Mouse (Mus musculus) lung, embryonic 14.5 days (tissue): Measurements from ENCODE around the gene Olfr70. TPM values are rescaled to one million over a fixed set of nuclear protein-coding genes. Genes with fewer than 3 reads are reported as not detected.

Experiments used
- ATAC-seq: fragments of 200-750 bp; cut with Nextera tagmentation; 2 replicates; pipeline ENCODE4 v1.8.0; 2017; ENCODE audit warnings: mild to moderate bottlenecking, moderate TSS enrichment, moderate library complexity; ENCODE audit not compliant: insufficient read depth
- DNase-seq: peaks from one replicate; pipeline ENCODE4 v3.0.0-alpha.2; 2015
- H3K27ac ChIP-seq: fragments of 300-500 bp; sonication (generic); 2 replicates; pipeline ENCODE4 v1.5.1; 2014; ENCODE audit warnings: low read depth, mild to moderate bottlenecking, moderate library complexity
- H3K27me3 ChIP-seq: fragments of 300-500 bp; sonication (generic); 2 replicates; pipeline ENCODE4 v1.6.1; 2014; ENCODE audit warnings: low read length, control low read depth; ENCODE audit not compliant: insufficient read depth
- H3K36me3 ChIP-seq: fragments of 300-500 bp; sonication (generic); 2 replicates; pipeline ENCODE4 v1.6.1; 2014; ENCODE audit warnings: control low read depth; ENCODE audit not compliant: insufficient read depth
- H3K4me1 ChIP-seq: fragments of 300-500 bp; sonication (generic); 2 replicates; pipeline ENCODE4 v1.6.1; 2014; ENCODE audit warnings: antibody characterized with exemption, control low read depth; ENCODE audit not compliant: insufficient read depth
- H3K4me2 ChIP-seq: fragments of 300-500 bp; sonication (generic); 2 replicates; pipeline ENCODE4 v1.6.1; 2014; ENCODE audit warnings: mild to moderate bottlenecking
- H3K4me3 ChIP-seq: fragments of 300-500 bp; sonication (generic); 2 replicates; pipeline ENCODE4 v1.5.1; 2014; ENCODE audit warnings: low read depth, low read length
- H3K9ac ChIP-seq: fragments of 300-500 bp; sonication (generic); 2 replicates; pipeline ENCODE4 v1.6.1; 2014
- H3K9me3 ChIP-seq: fragments of 300-500 bp; sonication (generic); 2 replicates; pipeline ENCODE4 v1.6.1; 2016; ENCODE audit warnings: low read depth, low read length, control low read depth
- CTCF ChIP-seq: IDR thresholded peaks from 2 replicates; pipeline ENCODE4 v1.5.1; 2016; ENCODE audit warnings: antibody characterized with exemption, low read depth
- WGBS: fragments of 180-500 bp; shearing (Covaris S2); extraction: QIAGEN DNeasy Blood & Tissue Kit; methylation state at CpG from one replicate; pipeline ENCODE4 v1.1.7; 2014; 5-methylcytosine and 5-hydroxymethylcytosine counted together
- polyA plus RNA-seq: library from polyadenylated mRNA; unstranded; fragments of >200 nt; fragmentation: Nextera tagmentation; extraction: Ambion mirVana; gene quantifications from 2 replicates; pipeline ENCODE4 v1.2.1, GENCODE M21; 2014

Gene Olfr70
- polyA plus RNA-seq, 1 experiment from 2014 or later = not detected

DNA sequence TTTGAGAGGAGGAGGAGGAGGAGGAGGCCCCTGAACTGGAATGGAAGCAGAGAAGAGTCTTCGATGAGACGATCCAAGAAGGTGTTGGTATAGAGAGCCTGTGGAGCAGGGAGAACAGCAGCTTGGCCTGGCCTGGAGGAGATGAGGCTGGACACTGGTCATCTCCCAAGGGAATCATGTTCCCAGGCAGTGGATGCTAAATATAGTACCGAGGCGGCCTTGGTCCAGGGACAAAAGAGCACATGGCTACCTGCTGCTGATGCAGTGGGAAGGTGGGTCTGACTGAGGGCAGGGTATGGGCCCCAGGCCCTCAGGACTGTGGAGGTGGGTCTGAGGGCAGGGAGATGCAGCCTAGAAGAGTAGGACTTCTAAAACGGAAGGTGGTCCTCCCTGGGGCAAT, 32.6 kb upstream of the Olfr70 start:
- DNase-seq (no peak), ATAC-seq (no peak)
- H3K27me3 ChIP-seq = no peaks in the 10 kb centered on the region
- H3K4me2 ChIP-seq = no peak overlapping the region
- H3K27ac ChIP-seq = no peak overlapping the region
- no peak overlapping the region for H3K4me3 ChIP-seq
- TF ChIP-seq CTCF = no peak
- H3K4me1 ChIP-seq = peaks cover 23% of the 10 kb centered on the region
- H3K9ac ChIP-seq = no peak overlapping the region
- no peaks in the 10 kb centered on the region for H3K9me3 ChIP-seq
- no peaks in the 10 kb centered on the region for H3K36me3 ChIP-seq
- 79% methylated on average over 5 of the region's 5 CpGs for whole genome bisulfite sequencing

DNA sequence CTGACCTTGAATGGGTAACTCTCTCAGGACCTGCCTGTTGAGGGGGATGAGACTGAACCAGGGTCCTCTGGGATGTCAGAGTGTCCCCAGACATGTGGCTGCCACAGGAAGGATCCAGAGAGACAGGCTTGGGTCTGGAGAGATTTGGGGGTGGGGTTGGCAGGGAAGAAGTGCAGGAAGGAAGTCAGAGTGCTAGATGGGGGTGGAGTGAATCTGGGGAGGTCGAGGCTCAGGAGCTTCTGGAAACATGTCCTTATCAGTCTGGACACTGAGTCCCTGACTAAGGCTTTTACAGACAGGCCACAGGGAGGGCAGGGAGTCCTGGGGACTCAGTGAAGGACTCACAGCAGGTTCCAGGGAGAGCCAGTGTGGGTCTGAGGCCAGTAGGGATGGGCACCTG, 31.6 kb upstream of the Olfr70 start:
- H3K9me3 ChIP-seq = no peaks in the 10 kb centered on the region
- DNase-seq = no peak
- no peaks in the 10 kb centered on the region for H3K27me3 ChIP-seq
- H3K4me1 ChIP-seq = peaks cover 25% of the 10 kb centered on the region
- H3K9ac ChIP-seq = no peak overlapping the region
- no peak overlapping the region for H3K27ac ChIP-seq
- H3K4me2 ChIP-seq = no peak overlapping the region
- no peaks in the 10 kb centered on the region for H3K36me3 ChIP-seq
- ATAC-seq = no peak
- no peak for TF ChIP-seq CTCF
- WGBS = 7% methylated on average over 1 of the region's 1 CpGs
- no peak overlapping the region for H3K4me3 ChIP-seq

- H3K4me1 ChIP-seq = peaks cover 25% of the 10 kb centered on the region
- peak; percentile 24 for DNase-seq
- 0 out of 2 replicates have a peak overlapping the region, but pooled peaks have one; percentile 5 for H3K4me2 ChIP-seq
- 54% methylated on average over 21 of the region's 21 CpGs for WGBS
- H3K27ac ChIP-seq = no peak overlapping the region
- no peaks in the 10 kb centered on the region for H3K36me3 ChIP-seq
- peak; percentile 44 for TF ChIP-seq CTCF
- H3K9me3 ChIP-seq = no peaks in the 10 kb centered on the region
- no peaks in the 10 kb centered on the region for H3K27me3 ChIP-seq
- no peak overlapping the region for H3K9ac ChIP-seq
- ATAC-seq = no peak
- no peak overlapping the region for H3K4me3 ChIP-seq
Measured at GRCm38 (mm10) chr4:43730750-43731297, 30.2 kb upstream of the Olfr70 start.

GRCm38 (mm10) chr4:43729794-43730550, 29.4 kb upstream of the Olfr70 start, which contains the start of gene Spaar:
Gene Spaar (plus strand): TSS chr4:43730034.
- WGBS = 43% methylated on average over 14 of the region's 14 CpGs
- Histone ChIP-seq H3K4me1 (peaks cover 25% of the 10 kb centered on the region), H3K4me2 (0 out of 2 replicates have a peak within 1 kb of the TSS, but pooled peaks have one; percentile 5), H3K27me3 (no peaks in the 10 kb centered on the region), H3K27ac (peak within 1 kb of the TSS; percentile 54), H3K4me3 (no peak within 1 kb of the TSS), H3K9me3 (no peaks in the 10 kb centered on the region), H3K36me3 (no peaks in the 10 kb centered on the region), H3K9ac (no peak within 1 kb of the TSS)
- TF ChIP-seq CTCF = no peak
- ATAC-seq (0 out of 2 replicates have a peak, but pooled peaks have one; percentile 9), DNase-seq (peak; percentile 13)

DNA sequence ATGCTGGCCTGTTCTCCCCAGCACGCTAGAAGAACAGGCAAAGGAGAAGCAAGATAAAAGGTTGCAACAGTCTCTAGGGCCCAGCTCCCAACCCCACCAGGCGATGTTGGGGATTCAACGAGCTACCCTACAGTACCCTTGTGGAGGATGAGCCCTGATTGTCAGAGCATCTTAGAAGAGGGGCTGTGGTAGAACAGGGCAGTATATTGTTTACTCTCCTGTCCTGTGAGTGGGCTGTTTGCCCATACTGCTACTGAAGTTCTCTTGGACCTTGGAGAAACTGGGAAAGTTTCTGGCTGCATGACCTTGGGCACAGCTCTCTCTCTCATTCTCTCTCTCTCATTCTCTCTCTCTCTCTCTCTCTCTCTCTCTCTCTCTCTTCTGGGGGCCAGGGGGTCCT, 28.5 kb upstream of the Olfr70 start:
- Histone ChIP-seq H3K27ac (peak overlapping the region; percentile 54), H3K4me2 (no peak overlapping the region), H3K27me3 (no peaks in the 10 kb centered on the region), H3K9me3 (no peaks in the 10 kb centered on the region), H3K36me3 (no peaks in the 10 kb centered on the region), H3K9ac (no peak overlapping the region), H3K4me1 (peaks cover 25% of the 10 kb centered on the region), H3K4me3 (no peak overlapping the region)
- no peak for ATAC-seq
- WGBS = 59% methylated on average over 3 of the region's 3 CpGs
- DNase-seq = no peak
- no peak for TF ChIP-seq CTCF

- Histone ChIP-seq H3K9me3 (no peaks in the 10 kb centered on the region), H3K4me1 (peaks cover 25% of the 10 kb centered on the region), H3K27me3 (no peaks in the 10 kb centered on the region), H3K27ac (peak overlapping the region; percentile 54), H3K36me3 (no peaks in the 10 kb centered on the region), H3K4me2 (no peak overlapping the region), H3K9ac (peak overlapping the region; percentile 13; the same call in 1 of the 2 replicates), H3K4me3 (no peak overlapping the region)
- ATAC-seq (peak; percentile 57; the same call in 1 of the 2 replicates), DNase-seq (peak; percentile 56)
- WGBS = 21% methylated on average over 5 of the region's 5 CpGs
- TF ChIP-seq CTCF = no peak
Measured at GRCm38 (mm10) chr4:43728576-43728954, 28.0 kb upstream of the Olfr70 start.
